Mouse (Mus musculus) left cerebral cortex, adult 8-10 months (tissue): ENCODE measurements at regions not wholly inside any gene's neighbourhood (a gene's known extent, or its start where the extent isn't known, plus 50 kb on each side); places are given as distances from the start of the nearest gene placed in this dataset.

Experiments
- DNase-seq, 2 experiments: peaks; one replicate each; pipeline ENCODE4 v3.0.0; 2022; ENCODE audit warnings: low spot score in 2 of 2

DNA sequence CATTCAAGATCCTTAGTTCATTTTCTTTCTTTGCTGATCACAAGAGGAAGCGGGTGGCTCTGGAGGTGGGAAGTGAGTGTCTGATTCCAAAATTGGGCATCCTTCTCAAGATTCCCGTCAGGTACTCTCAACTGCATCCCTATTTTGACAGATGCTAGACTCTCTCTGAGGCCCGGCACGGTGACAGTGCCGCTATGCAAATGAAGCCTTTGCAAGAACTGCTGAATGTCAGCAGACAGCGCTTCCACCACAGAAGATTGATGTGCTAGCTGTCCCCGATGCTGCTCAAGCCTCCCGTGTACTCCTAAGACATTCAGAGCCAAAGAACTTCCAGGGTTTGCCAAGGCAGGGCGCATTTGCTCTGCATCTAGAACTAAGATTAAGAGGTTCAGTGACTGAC lies 50.9 kb upstream of the Cpne4 start:
- no peak for DNase-seq

DNA sequence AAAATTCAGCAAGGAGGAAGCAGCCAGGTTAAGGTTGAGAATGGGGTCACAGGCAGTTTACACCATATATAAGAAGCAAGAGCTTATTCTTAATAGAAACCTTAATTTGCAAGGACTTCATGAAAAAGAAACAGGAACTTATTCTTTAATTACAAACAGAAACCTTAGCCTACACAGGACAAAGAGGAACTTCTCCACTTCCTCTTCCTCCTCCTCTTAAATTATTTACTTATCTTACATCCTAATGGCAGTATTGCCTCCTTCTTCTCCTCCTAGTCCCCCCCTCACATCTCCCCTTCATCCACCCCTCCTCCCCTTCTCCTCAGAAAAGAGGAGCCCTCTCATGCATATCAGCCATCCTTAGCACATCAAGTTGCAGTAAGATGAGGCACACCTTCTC lies 56.4 kb upstream of the Cpne4 start:
- DNase-seq: no peak

DNA sequence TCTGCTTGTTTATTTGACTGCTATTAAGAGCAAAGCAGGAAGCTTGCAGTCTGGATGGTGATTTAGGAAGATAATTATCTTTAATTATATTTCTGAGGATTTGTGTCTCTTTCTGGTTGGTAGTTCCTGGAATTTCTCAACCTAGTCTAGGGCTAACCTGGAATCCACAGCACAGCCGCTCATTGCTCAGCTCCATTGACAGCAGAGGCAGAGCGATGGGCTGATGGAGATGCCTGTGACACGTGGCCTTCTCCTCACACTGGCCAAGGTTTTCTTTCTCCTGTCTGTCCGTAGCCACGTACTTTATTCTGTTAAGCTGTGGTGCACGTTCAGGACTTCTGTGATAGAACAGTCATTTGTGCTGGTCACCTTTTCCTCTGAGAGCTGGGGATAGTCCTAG lies 57.7 kb upstream of the Cpne4 start:
- DNase-seq: no peak

DNA sequence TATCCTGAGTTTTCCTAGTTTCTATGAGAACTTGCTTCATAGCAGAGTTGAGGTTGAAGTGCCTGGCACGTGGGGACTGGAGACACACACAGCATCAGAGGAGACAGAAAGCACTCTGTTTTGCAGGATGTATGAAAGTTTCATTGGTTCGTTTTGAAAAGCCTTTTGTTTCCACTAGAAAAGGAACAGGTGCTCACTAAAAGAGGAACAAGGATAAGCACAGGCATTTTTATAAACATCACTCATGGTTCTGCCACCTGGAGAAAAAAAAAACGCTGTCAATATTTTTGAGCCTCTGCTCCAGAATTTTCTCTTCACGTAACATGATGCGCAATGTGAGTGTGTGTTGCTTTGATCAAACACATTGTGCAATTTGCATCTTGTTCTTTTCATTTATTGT lies 64.6 kb upstream of the Cpne4 start:
- DNase-seq: no peak

DNA sequence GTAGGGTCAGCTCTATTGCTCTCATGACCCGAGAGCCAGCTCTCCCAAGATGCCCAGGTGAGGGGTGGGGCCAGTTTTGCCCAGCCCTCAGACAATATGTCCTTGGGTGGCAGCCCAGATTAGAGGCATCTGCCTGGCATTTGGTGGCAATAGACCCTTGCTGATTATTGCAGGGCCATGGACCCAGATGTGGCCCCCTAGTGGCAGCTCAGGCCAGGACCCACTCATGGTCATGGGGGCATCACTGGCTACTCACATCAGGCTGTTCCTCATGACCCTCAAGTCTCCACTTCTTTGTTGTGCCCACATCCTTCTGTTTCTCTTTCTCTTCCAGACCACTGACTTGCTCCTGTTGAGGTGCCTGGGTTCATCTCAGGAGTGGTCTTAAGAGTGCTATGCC lies 66.4 kb upstream of the Cpne4 start:
- DNase-seq: no peak

DNA sequence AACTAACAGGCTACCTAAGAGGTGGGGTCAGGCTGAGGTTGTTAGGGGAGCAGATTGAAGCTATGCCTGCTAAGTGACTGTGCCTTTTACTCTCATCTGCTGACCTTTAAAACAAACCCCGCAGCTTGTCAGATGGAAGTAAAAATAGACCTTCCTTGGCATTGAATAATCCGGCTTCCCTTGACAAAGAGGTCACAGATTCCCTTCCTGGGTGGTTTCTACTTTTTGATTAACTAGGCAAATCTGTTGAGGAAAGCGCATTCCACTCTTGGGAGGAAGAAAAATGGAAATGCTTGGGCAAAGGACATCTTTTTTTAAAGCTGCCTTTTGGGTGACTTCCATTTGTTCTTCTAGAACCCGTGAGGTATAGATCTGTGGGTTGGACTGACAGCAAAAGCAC lies 72.3 kb upstream of the Cpne4 start:
- no peak for DNase-seq

DNA sequence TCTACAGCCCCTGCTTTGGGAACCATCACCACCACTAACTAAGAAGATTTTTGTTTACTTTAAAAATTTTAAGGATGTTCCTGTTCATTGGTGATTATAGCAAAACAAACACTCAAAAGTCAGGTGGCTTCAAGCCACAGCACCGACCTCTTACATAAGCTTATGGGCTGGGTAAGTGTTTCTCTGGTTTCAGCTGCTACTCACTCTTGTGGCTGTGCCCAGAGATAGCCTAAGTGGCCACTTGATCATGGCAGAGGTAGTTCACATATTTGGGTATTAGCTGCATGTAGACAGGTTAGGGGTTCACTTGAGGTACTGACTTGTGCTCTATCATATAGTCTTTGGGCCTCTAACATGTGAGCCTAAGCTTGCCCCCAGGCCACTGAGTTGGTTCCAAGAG lies 79.8 kb upstream of the Cpne4 start:
- DNase-seq: no peak

DNA sequence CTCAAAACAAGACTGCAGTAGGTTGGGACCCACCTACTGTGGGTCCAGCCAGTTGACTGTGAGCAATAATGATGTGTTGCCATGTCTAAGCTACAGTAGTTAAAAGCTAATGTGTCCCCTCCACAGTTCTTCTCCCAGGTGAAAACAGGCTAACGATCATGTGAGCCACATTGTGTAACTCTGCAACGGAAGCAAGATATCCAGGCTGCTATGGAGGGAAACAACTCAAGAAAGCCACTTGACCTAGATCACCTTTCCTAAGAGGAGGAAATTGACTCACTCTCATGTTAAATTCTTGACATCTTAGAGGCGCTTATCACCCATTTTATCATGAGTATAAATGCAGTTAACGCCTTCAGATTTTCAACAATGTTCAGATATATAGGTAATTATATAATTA lies 83.4 kb upstream of the Cpne4 start:
- no peak for DNase-seq

DNA sequence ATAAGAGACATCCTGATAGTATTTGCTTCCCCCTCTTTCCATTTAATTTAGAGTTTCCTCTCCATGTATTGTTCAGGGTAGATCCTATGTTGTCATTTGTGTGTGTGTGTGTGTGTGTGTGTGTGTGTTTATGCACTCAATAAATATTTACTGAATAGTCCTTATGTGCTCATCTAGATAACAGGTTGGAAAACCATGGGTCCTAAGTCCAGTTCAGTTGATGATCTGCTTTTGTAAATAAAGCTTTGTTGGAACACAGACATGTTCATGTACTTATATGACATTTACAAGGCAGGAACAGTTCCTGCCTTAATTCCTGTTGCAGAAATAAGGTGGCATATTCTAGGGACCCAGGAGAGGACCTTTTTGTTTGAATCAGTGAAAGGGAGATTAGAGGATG lies 87.0 kb upstream of the Cpne4 start:
- DNase-seq: no peak

DNA sequence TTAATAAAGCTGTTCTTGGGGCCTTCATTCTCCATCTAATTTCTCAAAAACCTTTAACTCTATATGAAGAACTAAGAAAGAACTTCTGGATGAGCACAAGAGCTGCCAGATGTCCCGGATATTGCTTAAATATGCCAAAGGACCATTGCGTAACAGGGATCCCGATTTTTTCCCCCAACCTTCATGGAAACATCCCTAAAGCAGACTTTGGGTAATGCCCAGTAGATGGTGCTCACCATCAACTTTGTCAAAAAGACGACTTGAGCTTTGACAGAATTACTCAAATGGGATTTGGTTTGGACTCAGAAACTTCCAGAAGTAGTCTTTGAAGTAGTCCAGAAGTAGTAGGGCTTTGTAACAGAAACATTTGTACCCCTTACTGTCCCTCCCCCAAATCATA lies 89.5 kb upstream of the Cpne4 start:
- DNase-seq: no peak

DNA sequence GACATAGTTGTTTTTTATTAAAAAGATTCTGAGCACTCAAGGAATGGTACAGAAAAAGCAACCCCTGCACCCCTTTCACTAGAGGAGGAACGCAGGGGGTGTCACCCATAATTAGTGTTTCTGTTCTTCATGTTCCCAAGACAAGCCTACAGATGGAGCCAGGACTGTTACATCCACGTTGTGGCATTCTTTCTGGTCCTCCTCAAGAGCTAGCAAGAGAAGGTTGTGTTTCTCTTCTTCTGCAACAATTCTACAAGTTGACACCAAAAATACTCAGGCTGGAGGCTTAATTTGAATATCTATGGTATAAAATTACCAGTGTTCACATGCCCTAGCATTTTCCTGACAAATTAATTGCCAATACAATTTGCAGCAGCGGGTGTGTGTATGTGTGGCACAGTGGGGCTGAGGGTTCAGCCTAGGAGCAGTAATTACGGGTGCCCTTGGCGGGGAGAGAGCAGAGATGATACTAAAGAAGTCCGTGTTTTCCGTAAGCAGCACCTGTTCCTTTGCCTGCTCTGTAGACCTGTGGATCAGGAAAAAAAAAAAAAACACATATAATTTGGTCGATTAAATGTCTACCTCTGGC lies 98.4 kb upstream of the Cpne4 start:
- no peak for DNase-seq

DNA sequence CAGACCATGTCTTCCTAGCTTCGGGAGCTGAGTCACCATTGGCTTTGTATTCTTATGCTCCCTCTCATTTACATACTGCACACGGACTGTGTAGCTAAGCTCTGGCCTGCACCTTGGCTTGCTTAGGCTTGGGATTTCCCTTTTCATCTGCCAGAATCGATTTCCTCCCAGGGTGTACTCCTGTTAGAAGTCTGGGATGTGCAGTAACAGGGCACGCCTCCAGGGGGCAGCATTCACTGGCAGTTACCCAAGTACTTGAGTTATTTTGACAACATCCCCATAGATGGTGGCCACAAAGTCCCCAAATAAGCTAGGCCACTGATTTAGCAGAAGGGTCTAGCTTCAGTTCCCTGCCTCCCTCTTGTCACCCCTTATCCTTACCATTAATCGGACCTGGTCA lies 102.2 kb upstream of the Cpne4 start:
- DNase-seq: peak; percentile 9 to 62

DNA sequence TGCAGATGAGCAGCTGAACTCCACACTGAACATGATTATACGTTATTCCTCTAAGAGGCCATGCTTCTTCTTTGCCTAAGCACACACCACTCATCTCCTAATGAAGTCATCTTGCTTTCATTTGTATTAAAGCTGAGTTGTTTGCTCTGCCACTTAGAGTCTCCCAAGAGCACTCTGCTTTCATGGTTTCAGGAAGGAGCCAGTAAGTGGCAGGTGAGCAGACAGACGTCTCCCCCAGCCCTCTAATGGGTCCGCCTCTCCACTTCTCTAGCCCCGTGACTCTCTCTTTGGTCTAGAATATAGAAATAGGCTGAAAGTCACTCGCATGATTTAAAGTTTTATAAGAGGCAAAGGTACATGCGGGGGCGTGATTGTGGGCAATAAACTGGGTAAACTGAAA lies 103.8 kb upstream of the Cpne4 start:
- no peak for DNase-seq

DNA sequence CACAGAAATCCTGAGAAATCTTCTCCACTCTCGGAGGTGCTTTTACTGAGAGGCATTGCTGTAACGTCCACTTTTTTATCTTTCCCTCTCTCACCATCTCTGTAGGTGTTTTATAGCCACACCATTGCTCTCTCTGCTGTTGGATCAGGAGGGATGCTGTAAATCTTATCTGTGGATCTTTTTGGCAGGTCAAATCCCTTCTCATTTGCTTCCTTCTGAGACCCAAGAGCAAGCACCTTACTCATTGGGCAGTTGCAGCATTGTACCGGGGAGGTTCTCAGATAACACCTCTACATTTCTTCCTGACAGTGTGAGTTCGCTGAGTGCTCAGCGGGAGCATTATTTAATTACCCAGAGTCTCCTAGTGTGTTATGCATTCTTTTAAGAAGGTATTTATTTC lies 75.5 kb upstream of the Acpp start:
- no peak for DNase-seq

DNA sequence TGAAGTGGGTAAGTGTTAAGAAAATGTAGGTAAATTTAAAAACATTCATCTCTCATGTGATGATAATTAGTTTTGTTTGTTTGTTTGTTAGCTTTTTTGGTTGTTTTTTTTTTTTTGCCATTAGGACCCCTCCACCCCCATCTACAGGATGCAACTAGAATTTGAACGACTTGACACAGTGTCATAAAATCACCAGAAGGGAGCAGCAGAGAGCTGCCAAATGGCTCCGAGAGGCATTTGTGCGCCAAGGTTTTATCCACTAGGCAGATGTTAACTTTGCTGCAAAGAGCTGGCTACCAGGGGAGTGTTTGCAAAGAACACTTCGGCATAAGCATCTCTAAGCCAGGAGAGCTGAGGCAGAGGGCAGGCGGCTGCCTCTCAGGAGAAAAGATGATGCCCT lies 72.7 kb upstream of the Acpp start:
- DNase-seq: peak; percentile 10 to 21

DNA sequence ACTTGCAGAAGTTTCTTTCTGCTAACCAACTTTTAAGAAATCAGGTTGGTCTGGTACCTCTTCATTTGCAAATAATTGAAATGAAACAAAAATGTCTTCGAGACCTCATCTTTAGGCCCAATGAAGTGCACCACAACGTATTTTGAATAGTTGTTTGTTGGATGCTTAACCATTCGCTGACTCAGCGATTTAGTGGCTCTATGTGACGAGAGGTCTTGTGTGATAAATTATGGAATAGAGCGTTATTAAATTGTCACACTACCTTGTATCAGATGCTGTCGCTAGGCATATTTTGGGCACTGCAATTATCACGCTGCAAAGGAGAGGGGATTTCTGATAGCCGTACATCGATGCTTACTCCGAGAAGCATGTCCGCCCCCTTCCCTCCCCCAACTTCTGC lies 71.8 kb upstream of the Acpp start:
- DNase-seq: no peak

DNA sequence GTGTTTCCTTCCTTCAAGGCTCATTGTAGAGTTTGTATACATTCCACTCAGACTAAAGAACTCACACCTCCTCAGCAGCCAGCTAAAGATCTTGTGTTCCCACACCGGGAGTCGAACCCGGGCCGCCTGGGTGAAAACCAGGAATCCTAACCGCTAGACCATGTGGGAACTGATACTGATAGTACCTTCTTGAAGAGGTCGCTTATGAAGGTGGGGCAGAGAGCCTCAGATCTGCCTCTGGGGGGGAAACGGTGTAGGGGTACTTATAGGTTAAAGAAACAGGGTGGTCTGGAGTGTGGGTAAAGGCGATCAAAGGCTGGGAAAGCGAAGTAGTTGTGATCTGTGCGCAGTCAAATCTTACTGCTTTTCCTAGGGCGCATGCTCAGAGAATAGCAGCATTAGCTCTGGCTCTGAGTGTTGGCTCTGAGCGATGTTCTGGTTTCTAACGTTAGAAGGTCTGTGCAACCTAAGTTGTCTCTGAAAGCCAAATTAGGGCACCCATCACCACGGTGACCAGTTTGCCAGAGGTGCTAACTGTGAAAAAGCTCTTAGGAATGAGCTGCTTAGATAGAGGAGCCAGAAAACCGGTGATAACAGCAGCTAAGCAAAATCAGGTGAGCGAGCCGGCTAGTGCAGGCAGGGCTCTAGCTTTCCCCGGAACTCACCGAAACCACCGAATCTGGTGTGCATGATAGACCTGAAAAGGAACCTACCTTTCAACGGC lies 71.2 kb upstream of the Acpp start:
- peak; percentile 34 to 70 for DNase-seq

DNA sequence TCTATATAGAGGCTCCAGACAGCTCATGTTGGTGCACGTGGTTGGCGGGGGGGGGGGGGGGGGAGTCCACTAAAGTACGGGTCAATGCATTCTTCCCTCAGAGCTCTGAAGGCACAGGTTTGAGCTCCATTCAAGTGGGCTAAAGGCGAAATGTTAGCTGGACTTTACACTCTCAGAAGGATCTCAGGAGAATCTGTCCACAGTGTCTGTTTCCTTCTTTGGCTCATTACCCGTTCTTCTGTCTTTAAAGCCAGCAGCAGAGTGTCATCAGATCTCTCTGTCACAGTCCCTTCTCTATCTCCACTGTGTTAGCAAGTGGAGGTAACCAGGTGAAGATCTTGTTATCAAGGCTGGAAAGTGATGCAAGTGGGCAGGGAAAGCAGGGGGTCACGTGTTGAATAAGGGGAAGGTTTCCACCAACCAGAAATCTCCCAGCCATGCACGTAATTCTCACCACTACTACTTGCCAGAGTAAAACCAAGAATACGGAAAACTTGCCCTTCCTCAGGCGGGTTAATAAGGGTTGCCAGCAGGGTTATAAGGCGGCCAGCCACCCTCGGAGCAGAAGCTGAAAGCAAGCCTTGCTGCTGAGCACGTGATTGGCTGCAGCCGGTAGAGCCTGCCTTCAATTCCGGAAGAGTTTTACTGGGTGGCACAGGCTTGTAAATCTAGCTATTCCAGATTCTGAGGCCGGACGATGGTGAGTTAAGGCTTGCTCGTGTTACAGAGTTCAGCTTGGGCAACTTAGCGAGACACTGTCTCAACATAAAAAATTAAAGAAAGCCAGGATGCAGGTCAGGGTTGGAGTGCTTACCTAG lies 70.2 kb upstream of the Acpp start:
- no peak for DNase-seq

DNA sequence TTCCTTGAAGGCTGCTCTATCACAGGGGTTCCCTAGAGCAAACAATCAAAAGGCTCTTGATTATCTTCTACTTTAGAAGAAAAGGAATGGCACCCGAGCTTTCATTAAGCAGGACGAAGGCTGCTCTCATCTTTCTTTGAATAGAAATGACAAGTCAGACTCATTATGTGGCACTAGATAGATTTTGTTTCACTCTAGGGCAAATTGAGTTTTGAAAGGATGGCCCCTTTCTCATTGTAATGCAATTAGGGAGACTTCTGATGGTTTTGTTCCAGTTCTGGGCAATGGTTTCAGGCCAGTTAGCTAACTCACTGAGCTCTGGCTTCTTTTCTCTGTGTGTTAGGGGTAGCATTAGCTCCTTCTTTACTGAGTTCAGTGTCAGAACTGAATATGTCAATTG lies 69.5 kb upstream of the Acpp start:
- DNase-seq: no peak

DNA sequence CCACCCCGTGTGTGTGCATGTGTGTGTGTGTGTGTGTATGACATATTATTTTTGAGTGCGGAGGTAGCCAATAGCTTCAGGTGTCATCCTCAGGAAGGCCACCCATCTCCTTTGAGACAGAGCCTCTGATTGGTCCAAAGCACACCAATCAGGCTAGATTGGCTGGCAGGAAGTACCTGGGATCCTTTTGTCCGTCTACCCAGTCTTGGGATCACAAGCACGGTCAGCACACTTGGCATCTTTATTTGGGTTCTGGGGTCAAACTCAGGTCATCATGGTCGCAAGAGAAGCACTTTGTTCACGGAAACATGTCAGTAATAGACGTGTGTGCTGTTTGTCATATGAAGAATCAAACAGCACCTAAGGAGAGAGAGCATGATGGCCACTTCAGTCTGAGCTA lies 68.9 kb upstream of the Acpp start:
- no peak for DNase-seq

DNA sequence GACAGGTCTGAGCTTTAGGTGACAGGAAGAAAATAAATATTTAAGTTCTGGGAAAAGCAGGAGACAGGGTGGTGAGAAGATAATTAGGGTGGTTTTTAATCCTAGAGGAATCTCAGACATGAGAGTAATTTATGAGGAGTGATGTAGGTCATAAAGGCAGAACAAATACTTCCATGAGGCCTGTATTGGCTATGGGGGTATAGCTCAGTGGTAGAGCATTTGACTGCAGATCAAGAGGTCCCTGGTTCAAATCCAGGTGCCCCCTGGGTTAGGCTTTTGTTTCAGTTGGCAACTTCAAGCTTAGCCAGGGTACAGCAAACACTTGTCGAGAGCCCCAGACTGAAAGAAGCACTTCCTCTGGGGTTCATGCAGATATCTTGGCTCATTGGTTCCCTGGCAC lies 66.3 kb upstream of the Acpp start:
- DNase-seq: no peak

DNA sequence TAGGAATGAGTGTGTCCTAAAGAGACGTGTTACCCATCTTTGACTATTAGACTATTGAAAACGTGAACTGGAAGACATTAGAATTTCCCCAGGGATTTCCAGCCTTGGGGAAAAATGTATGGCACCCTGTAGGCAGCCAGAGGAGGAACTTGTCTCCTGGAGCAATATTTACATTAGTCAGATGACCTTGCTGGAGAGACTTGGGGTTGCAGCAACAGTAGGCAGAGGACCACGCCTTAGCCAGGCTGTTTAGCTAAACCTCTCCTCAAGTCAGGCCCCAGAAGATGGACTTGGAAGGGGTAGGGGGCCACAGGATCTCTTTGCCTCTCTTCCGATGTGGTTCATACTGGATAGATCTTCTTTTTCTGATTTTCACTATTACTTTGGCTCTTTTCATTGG lies 64.1 kb upstream of the Acpp start:
- DNase-seq: no peak

DNA sequence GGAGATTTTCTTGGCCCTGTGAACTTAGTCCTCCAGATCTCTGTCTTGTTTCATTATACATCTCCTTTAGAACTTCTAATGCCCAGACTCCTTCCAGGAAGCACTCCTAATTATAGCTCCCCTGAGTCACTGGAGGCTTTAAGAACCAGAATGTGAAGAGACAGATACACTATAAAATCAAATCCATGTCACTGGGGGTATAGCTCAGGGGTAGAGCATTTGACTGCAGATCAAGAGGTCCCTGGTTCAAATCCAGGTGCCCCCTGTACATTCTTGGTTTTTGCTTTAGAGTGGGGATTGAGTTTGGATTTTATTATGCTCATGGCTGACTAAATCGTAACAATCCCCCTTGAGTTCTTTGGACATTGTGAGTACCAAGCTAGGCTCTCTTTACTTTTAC lies 62.4 kb upstream of the Acpp start:
- no peak for DNase-seq
